Mouse (Mus musculus): Measurements from ENCODE around the gene Ankrd11.

- TF ChIP-seq CTCF (IDR thresholded peaks at IDR 0.05; ENCODE audit: extremely low read depth, insufficient read depth, insufficient read length, insufficient replicate concordance) (no peak), POLR2A (IDR thresholded peaks at IDR 0.05; ENCODE audit: low read depth, low read length) (no peak)
These were observed 72.0 kb downstream of the Ankrd11 start for GRCm38 (mm10) chr8:122969964-122970620.

Measured in spleen, adult 2 months (tissue).